Mouse (Mus musculus) ovary, postnatal 36 days (tissue): Measurements from ENCODE around the gene Lrrc32.

Source experiments
- DNase-seq: peaks from one replicate; pipeline ENCODE4 v3.0.0; 2022; ENCODE audit warnings: low spot score, mixed read lengths

Gene Lrrc32

GRCm38 (mm10) chr7:98489131-98489530, at the start of gene Lrrc32:
TSS of gene Lrrc32 (plus strand) at chr7:98489283.
- DNase-seq, result no peak

GRCm38 (mm10) chr7:98439956-98440466, 49.1 kb upstream of the Lrrc32 start, which contains the start of gene Gucy2d:
TSS of gene Gucy2d (plus strand) at chr7:98440416.
- peak; percentile 35 for DNase-seq

DNA sequence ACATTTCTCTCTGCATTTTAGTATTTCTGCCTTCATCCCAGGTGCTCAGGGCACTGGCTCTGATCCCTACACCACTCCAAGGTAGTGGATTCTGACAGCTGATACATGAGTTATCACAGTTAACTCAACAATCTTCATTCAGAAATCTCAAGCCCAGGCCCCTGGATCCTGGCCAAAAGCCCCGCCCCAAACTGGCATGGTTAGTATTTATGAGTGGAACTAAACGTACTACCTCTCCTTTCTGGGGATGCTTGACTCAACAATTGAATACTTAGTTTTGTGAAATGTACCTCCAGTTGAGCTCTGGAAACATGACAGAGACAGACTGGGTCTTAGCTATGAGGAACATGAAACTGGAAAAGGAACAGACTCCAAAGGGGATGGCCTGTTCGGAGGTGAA, 42.2 kb upstream of the Lrrc32 start:
- no peak for DNase-seq

- DNase-seq, result no peak
Measured at GRCm38 (mm10) chr7:98447585-98448308, 41.3 kb upstream of the Lrrc32 start.

- no peak for DNase-seq
Measured at GRCm38 (mm10) chr7:98448309-98448630, 40.8 kb upstream of the Lrrc32 start.

GRCm38 (mm10) chr7:98449696-98450095, 39.4 kb upstream of the Lrrc32 start:
- DNase-seq, result no peak

DNA sequence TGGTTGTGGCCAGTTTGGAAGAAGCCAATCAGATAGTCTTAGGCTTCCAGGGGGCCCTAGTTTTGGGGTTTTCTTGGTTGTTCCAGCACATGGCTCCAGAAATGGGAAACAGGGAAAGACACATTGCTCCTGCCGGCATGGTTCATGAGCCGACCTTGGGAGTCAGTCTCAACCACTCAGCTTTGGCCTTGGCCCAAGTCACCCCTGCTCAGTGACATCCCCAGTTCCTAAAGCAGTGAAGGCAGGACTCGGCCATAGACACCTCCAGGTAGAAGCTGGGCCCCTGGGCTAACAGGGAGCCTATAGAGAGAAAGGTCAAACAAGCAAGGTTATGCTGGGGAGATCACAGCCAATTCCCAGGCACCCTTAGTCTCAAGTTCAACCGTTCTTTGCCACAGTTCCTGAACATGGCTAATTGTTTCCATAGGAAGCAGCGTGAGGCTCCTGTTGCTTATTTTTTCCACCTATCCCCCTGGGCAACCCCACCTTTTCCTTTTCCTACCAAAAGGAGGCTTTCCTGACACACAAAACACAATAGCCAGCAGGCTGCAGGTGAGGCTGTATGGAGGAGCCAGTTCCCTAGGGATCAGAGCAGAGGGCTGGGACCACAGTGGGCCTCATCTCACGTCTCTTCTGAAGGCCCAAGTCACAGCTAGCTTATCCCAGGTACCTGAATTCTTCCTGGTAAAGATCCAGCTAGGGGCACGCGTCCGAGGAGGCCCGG, 34.5 kb upstream of the Lrrc32 start:
- no peak for DNase-seq

DNA sequence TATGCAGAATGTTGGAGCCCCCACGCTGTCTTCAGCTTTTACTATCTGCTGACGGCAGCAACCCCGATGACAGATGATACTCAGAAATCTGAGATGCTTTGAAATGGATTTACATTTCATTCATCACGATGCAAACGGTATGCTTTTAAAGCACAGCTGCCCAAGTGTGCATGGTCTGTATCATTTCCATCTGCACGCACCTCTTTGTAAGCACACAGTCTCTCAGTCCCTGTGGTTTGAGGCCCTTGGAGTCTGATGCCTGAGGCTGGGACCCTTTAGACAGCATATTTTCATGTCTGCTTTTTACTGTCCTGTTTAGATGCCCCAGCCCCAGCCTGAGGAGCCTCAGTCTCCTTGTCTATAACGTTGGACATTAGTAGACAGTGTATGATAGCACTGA, 28.8 kb upstream of the Lrrc32 start:
- DNase-seq, result no peak

DNA sequence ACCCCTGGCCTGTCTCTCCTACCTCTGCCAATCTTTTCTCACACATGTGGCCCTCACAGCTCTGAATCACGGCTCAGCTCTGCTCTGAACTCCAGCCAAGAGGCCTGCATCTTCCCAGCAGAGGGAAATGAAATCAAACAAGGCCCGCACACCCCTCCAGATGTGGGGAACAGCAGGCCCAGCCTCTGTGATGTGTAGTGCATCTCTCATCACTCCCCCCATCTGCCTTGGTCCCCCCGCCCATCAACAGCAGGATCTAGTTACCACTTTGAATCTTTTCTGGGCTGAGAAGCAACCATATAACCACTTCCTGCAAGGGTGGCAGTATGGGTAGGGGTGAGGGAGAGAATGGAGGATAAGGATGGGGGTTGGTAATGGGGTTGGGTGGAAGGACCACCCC, 20.0 kb upstream of the Lrrc32 start:
- no peak for DNase-seq

GRCm38 (mm10) chr7:98472529-98472928, 16.6 kb upstream of the Lrrc32 start:
- DNase-seq, result no peak

GRCm38 (mm10) chr7:98474558-98474957, 14.5 kb upstream of the Lrrc32 start:
- DNase-seq, result no peak

GRCm38 (mm10) chr7:98477153-98477552, 11.9 kb upstream of the Lrrc32 start:
- peak; percentile 31 for DNase-seq

DNA sequence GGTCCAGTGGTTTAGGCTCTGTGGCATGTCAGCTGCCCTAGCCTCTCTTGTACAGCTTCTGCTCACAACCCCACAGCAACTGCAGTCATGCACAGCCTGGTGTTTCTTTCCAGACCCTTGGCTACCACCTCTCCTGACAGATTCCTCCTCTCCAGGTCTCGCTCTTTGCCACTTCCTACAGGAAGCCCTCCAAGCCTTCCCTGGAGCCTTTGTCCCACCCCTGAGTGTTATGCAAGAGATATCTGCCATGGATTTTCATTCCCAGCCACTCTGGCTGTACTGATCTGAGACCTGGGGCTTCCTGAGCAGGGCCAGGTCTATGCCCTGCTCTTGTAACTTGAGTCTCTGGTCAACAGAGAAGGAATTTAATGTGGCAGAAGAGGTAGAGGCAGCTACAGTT, 8.6 kb upstream of the Lrrc32 start:
- no peak for DNase-seq

DNA sequence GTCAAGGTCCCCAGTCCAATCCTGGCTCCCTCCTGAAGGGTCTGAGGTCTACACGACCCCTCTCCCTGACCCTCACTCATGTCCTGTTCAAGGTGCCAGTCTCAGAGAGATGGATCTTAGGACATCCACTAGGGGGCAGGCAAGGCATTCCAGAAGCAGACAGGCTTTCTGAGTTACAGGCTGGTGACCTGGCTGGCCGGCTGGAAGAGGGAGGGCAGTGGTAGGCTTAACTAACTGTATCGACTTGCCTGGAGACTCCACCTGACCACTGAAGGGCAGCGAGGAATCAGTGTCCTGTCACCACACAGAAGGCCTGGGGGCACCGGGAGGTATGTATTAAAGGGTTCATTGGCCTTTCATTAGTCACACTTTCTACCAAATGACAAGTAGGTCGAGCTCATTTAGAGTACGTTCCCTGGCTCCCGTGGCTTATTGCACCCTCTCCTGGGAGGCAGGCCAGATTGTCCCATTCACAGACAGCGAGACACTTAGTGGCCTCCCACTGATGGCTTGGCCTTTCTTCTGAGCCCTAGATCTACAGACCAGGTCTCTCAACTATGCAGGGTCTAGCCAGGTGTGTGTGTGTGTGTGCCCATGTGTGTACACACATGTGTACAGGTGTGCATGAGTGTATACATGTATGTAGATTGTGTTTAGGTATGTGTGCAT, 7.9 kb upstream of the Lrrc32 start:
- DNase-seq, result peak; percentile 69

- DNase-seq, result no peak
Measured at GRCm38 (mm10) chr7:98481861-98482260, 7.2 kb upstream of the Lrrc32 start.

DNA sequence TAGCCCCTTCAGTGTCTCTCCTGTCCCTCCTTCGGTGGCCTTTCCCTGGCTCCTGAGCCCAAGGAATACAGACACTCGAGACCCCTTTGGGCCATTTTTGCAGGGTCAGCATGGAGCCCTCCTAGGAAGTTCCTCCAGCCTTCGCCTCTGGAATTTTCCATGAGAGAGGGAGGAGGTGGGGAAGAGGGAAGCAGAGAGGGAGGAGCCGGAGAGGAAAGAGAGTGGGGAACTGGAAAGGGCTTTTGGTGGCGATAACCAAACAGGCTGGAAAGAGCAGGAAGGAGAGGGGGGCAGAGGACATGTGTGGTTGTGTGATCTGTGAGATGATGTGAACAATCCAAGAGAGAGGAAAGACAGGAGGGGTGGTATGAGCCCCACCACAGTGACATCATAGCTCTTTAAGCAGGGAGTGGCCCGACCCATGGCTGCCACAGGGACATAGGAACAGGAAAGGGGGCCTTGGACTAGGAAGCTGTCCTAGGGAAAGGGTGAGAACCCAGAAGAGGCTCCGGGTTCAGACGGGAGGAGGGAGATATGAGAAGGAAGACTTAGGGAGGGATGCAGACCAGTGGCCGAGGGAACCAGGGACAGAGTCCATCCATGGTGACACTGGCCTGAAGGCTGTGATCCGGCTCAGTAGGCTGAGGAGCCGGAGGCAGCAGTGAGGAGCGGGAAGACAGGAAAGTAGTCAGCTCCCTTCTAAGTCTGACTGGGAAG, 6.4 kb upstream of the Lrrc32 start:
- DNase-seq, result no peak

DNA sequence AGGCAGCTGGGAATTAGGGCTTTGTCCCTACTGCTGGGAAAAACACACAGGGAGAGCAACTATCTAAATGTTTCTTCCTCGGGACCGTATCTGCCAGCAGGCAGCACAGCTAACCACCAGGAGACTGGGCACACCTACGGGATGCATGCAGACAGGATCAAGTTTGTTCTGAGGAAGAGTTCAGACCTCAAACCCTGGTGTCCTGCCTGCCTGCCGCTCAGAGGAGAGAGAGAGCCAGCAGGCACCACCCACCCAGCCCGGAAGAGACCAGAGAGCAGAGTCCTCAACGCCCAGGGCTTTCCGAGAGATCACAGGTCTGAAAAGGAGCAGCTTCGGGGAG, 5.8 kb upstream of the Lrrc32 start:
- DNase-seq, result no peak

DNA sequence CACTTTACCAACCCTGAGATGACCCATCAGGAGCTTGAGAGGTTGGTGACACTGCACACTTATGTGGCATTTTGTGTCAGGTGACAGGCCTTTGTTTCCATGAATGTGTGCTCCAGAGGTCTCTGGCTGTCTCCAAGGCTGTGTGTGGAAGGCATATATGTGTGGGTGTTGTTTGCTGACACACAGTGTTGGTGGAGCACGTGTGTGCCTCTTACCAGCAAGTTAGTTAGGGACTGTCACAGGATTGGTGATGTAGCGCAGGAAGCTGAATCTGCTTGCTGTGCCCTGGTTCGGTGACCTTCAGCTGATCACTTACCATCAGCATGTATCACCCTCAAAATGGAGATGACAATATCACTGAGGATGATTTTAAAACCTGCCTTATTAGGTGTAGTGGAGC, 4.2 kb upstream of the Lrrc32 start:
- DNase-seq, result no peak

DNA sequence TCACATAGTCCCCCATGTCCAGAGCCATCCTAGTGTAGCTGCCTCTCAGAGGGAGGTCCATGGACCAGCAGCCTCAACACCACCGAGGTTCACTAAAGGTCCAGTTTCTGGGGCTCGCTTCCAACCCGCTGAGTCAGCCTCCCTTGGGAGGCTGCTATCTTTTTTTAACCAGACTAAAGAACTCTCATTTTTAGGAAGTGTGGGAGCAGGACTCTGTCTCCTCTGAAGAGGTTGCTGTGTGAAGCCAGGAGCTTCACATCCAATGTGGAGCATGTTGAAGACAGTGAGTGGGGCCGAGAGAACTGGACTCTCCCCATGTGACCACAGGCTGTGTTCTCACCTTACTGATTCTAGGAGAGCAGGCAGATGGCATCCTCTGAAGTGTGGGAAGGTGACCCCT, 3.6 kb upstream of the Lrrc32 start:
- DNase-seq, result no peak

GRCm38 (mm10) chr7:98486471-98486917, 2.6 kb upstream of the Lrrc32 start:
- no peak for DNase-seq

- DNase-seq, result no peak
Measured at GRCm38 (mm10) chr7:98487202-98487980, 1.7 kb upstream of the Lrrc32 start.
